Mouse (Mus musculus) erythroblast, embryonic 14.5 days (primary cell): ENCODE results near the gene Trex1.

Experiments
- GATA1 ChIP-seq: IDR thresholded peaks from 2 replicates; pipeline ENCODE4 v1.6.1; 2012; ENCODE audit warnings: low read length, inconsistent platforms, mixed read lengths
- TAL1 ChIP-seq: IDR thresholded peaks from 3 replicates; pipeline ENCODE4 v1.6.1; 2012; ENCODE audit warnings: low read length, inconsistent platforms, mixed read lengths

- TF ChIP-seq GATA1: no peak
- TF ChIP-seq TAL1: no peak
Observed at GRCm38 (mm10) chr9:109092799-109093198, 33.3 kb upstream of the Trex1 start.
